Mouse (Mus musculus) 416B (cell line): ENCODE data around the gene Tia1.
A peak's percentile ranks its signal among the peaks of the same experiment; 100 is the strongest.

Source experiments
- DNase-seq: peaks from one replicate; pipeline ENCODE4 v3.0.0; 2011; ENCODE audit warnings: low read depth

Gene Tia1

GRCm38 (mm10) chr6:86480189-86480831 lies 76.3 kb downstream of the Tia1 start:
- peak; percentile 70 for DNase-seq

- no peak for DNase-seq
Measured at GRCm38 (mm10) chr6:86481871-86482270, 77.9 kb downstream of the Tia1 start.
